Mouse (Mus musculus) forelimb bud, embryonic 11.5 days (tissue): ENCODE results near the gene Caskin2.
"Not testable (repeated sequence)": the region's sequence is repeated elsewhere in the genome, so short reads cannot be mapped to it uniquely, and the experiment has no call there.

Experiments used
- DNase-seq: peaks from one replicate; pipeline ENCODE4 v3.0.0-alpha.2; 2012; ENCODE audit warnings: low read depth, low spot score

Gene Caskin2

DNA sequence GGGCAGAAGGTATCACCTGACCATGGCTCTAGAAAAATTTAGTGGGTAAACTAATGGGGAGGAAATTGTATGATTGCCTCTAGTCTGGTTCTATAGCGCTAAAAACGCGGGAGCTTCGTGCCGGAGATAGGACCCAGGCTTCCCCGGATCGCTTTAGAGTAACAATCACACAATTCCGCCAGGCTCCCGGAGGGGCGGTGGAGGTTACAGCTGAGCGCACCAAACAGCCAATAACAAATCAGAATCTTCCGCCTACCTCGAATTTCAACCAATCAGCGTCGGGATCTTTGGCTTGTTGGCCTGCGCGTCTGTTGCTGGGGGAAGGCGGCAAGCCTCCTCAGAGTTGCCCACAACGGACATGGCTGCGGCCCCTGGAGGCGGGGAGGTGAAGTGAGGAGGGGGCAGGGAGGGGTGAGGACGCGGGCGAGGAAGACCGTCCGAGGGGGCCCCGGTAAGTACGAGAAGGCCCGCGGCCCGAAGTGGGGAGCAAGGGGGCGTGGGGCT lies 48.3 kb downstream of the Caskin2 start, which contains the start of gene Tmem94:
Gene Tmem94, plus strand, starts transcription at position 331 of the 504 bp plus-strand sequence.
- DNase-seq: peak; percentile 99

DNA sequence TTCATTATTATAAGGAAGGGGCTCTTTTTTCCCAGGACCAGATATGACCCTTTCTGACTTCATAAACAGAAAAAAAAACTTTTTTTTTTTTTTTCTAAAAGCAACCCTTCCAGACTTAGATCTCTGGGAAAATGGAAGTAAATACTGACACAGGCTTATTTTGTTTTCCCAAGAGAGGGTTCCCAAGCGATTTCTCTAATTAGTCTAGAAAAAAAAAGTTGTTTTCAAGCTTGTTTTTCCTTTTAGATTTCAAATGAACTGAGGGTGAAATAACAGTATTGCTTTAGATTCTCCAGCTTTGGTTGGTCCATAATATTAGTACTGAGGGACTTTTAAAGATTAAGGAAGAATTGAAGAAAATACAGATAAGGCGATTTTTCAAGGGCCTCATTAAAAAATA lies 48.7 kb downstream of the Caskin2 start:
- no peak for DNase-seq

DNA sequence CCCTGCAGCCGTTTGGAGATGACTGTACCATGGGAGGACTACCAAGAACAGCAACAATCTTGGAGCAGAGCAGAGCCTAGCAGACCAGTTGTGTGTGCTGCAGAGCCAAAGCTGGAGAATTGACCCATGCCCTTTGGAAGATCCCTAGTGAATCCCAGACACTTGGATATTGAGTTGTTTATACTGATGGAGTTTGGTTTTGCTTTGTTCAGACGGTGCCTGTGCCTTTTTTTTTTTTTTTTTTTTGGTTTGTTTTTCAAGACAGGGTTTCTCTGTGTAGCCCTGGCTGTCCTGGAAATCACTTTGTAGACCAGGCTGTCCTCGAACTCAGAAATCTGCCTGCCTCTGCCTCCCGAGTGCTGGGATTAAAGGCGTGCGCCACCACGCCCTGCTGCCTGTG lies 51.3 kb downstream of the Caskin2 start:
- DNase-seq: not testable (repeated sequence)

DNA sequence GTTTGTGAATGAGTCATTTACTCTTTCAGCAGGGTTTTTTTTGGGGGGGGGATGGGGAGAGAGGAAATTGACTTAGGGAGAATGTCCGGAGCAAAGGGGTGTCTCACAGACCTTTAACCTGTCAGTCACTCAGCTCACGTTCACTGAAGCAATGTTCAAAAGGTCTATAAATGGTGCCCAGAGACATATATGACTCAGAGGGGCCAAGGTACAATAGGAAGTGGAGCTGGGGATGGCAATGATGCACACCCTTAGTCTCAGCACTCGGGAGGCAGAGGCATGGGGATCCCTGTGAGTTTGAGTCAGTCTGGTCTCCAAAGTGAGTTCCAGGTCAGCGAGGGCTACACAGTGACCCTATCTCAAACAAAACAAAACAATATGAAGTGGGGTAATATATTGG lies 60.0 kb downstream of the Caskin2 start:
- no peak for DNase-seq

DNA sequence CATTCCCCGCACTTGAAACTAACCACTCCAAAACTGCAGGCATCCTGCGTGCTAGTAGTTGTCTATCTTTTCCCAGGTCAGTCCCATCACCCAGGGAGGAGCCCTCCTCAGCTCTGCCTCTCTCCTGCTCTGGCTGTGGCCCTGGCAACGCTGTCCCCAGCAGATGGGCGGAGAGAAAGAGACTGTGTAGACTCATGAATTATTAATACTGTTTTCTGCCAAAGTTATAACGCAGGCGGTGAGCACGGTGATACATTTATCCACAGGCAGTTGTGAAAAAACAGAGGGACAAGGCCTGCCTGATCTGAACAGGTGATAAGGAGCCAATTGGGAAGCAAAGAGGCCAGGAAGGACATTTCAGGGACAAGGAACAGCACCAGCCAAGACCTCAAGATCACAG lies 60.8 kb downstream of the Caskin2 start:
- no peak for DNase-seq

DNA sequence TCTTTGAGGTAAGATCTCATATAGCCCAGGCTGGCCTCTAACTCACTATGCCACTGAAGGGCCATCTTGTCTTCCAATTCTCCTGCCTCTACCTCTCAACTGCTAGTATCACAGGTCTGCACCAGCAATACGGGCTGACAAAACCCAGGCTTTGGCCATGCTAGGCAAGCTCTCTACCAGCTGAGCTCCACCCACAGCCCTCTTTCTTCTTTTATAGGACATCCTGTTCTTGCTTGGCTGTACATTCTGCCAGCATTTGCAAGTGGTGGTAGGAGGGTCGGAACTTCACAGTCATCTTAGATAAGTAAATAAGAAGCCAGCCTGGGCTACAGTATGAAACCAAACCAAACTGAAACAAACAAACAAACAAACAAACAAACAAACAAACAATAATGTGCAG lies 61.7 kb downstream of the Caskin2 start:
- DNase-seq: no peak

DNA sequence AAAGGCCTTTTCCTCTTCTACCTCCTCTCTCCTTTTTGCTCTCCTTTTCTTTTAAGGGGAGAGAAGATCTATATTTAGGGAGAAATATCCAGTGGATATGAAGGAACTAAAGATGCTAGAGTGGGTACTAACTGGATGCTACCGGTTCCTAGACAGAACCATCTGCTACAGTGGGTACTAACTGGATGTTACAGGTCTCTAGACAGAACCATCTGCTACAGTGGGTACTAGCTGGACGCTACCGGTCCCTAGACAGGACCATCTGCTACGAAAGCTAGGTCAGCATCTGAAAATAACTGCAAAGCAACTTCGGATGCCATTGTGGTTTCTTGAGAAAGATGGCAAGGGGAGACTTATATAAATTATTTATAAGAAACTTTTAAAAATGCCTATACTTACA lies 63.6 kb downstream of the Caskin2 start:
- DNase-seq: no peak
